Mouse (Mus musculus) urinary bladder, postnatal 14 days (tissue): Measurements from ENCODE around the gene Ccdc3.
"Not testable (repeated sequence)": the region's sequence is repeated elsewhere in the genome, so short reads cannot be mapped to it uniquely, and the experiment has no call there.

Experiments used
- DNase-seq: peaks from one replicate; pipeline ENCODE4 v3.0.0; 2021; ENCODE audit warnings: low spot score

Gene Ccdc3

DNA sequence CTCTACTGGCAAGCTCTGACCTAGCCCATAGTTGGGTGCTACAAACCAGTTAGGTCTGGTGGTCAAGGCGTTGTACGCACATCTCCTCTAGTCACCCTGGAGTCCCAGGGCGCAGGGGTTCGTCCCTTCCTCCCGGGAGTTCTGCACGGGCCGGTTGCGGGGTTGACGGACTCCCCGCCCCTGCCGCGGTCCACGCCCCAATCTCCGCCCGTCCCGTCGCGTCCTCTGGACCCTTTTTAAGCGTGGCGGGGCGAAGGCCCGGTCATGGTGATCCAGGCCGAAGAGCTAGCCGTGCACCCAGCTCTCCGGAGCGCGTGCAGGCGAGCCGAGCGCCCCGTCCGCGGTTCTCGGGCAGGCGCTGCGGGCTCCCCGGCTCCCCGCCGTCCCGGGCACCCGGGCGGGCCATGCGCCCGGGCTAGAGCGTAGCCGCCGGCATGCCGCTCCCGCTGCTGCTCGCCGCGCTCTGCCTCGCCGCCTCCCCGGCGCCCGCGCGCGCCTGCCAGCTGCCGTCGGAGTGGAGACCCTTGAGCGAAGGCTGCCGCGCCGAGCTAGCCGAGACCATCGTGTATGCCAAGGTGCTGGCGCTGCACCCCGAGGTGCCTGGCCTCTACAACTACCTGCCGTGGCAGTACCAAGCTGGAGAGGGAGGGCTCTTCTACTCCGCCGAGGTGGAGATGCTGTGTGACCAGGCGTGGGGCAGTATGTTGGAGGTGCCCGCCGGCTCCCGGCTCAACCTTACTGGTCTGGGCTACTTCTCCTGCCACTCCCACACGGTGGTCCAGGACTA lies at the start of gene Ccdc3:
Gene Ccdc3 (plus strand): TSS at position 277 of the 787 bp plus-strand sequence.
- peak; percentile 60 for DNase-seq

DNA sequence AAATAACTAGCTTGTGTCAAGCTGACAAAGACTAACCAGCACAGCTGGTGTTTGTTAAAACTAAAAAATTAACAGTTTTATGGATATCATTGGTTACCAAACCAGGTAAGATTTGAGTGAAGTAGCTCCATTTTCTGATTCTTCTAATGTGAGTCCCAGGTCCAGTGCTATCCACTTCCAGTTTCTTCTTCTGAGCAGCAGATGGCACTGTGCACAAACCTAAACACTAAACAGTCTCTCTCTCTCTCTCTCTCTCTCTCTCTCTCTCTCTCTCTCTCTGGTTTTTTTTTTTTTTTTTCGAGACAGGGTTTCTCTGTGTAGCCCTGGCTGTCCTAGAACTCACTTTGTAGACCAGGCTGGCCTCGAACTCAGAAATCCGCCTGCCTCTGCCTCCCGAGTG lies 47.2 kb upstream of the Ccdc3 start:
- not testable (repeated sequence) for DNase-seq

DNA sequence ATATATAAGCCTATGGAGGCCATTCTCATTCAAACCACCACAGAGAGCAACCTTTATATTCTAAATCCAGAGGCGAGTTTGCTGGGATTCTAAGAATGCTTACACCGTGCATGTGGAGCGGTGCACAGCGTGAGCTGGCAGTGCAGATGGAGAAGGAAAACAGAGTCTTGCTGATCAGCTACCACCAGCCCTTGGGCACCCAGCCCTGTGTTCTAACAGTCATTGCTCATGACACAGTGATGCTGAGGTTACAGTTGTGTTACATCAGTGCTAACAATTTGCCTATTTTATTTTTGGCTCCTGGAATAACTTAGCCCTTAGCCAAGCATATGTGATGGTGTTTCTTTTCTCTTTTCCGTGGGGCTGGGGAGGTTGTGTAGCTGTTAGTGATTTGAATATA lies 42.7 kb upstream of the Ccdc3 start:
- no peak for DNase-seq

DNA sequence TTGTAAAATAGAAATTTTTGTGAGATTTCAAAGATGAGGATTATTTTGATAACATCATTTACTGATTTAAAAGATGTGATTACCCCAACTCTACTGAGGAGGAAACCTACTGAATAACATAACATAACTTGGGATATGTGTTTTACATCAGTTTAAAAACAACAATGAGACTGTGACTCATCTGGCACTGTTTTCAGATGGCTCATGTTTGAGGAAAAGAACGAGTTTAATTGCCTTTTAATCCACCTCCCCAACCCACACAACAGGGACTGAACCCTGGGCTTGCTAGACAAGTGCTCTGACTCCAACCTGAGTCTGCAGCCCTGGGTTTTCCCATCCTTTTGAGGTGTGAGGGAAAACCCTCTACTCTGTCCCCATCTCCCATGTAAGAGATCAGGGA lies 42.3 kb upstream of the Ccdc3 start:
- no peak for DNase-seq

DNA sequence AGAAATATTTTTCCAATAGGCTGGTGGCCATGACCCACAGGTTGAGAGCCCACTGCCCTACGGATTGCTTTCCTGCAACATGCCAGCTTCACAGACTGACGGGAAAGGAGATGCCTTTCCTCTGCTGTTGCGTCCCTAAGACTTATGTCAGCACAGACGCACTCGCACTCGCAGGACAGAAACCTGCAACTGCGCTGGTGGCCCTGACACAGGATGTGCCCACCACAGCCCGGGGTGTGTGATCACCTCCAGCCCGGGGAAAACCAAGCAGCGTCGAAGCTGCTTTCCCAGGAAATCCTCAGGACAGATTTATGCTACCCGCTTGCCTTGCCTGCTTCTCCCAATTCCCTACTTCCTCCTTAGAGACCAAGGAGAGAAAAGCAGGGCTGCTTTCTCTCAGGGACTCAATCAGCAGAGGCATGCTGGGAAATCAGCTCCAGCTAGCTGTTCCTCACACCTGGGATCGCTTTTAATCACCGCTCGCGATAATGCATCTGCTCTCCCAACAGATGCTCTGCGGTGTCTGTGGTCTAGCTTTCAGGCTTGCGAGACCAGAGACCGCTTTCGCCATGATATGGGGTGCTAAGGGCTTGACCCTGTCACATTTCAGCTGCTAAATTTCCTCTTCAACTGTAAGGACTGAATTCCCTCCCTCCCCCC lies 39.7 kb upstream of the Ccdc3 start:
- no peak for DNase-seq

DNA sequence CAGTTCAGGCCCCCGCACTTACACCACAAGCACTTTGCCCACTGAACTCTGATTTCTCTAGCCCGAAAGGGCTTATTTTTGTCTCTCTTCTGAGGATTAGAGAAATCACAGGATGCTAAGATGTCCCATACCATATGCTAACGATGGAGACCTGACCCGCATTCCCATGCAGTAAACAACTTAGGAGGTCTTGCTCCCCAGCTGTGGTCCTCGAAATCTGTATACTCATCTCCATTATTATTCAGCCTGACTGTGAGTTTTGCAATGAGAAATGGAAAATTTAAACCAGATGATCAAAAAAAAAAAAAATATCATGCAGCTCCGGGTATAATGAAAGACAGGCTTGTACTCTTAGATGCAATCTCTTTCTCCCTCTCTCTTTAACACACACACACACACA lies 38.4 kb upstream of the Ccdc3 start:
- DNase-seq: no peak

DNA sequence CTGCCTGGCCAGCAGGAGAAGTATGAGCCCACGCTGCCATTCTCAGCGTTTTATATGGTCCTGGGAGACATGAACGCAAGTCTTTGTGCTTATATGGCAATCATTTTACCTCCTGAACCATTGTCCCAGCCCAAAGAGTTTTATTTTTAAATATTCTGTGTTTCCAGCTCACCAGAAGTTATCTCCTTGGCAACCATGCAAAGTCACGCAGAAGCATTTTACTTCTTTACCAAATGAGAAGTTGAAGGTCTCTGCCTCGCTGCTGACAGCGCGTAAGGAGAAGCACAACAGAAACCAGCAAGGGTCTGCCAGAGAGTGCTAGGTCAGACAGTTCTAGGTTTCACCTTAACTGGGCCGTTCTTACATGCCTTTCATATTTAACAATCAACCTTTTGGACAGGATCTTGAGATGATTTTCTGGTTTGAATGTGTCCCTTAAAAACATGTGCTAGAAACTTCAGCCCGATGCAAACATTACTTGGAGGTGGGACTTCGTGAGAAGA lies 35.8 kb upstream of the Ccdc3 start:
- DNase-seq: no peak

DNA sequence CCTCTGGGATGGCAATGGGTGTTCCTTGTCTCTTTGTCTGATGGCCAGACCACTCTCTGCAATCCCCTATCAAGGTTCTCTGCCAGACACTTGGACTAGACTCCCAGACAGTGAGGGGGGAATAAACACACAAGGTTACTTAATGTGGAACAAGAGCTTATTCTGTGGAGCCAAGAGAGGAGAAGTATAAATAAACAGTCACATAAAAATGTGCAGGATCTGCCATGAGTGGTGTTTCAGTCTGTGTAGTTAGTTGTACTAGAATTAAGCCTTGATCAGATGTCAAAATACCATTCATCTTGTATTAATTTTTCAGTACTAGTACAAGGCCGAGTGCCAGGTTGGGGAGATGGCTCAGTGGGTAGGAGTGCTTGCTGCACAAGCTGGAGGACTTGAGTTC lies 34.7 kb upstream of the Ccdc3 start:
- peak; percentile 28 for DNase-seq

DNA sequence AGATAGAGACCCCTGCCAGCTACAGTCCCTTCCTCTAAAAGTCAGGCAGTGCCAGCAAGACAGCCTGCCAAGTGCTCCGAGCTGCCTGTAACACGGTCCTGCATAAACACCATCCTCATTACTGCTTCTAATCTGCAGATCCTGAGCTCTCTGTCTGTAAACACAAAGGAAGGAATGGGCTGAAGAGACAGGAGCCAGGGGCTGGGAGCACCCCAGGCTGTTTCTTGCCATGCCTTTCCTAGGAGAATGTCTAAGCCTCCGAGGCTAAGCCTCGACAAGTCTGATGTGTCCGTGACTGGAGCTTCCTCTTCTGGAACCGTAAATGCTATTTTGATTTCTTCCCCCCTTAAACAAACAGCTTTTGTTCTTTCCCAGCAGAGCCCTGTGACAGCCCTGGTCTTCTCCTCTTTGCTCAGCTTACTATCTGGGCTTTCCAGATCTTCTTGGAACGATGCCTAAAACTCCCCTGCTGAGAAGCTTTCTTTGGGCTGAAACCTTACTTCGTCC lies 24.7 kb upstream of the Ccdc3 start:
- DNase-seq: no peak

DNA sequence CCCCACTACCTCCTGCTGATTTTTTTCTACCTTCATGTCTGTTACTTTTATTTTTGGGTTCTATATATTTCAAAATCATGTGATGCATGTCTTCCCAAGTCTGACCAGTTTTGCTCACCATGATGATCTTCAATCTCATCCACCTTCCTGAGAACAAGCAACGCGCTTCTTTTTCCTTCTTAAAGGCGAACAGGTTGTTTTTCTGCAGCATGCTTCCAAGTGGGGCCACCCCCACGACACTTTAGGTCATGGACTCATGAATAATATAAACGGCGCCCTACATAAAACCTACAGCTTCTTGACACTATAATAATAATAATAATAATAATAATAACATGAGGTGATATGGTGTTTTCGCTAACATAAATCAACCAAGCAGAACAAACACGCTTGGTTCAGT lies 23.2 kb upstream of the Ccdc3 start:
- DNase-seq: no peak

DNA sequence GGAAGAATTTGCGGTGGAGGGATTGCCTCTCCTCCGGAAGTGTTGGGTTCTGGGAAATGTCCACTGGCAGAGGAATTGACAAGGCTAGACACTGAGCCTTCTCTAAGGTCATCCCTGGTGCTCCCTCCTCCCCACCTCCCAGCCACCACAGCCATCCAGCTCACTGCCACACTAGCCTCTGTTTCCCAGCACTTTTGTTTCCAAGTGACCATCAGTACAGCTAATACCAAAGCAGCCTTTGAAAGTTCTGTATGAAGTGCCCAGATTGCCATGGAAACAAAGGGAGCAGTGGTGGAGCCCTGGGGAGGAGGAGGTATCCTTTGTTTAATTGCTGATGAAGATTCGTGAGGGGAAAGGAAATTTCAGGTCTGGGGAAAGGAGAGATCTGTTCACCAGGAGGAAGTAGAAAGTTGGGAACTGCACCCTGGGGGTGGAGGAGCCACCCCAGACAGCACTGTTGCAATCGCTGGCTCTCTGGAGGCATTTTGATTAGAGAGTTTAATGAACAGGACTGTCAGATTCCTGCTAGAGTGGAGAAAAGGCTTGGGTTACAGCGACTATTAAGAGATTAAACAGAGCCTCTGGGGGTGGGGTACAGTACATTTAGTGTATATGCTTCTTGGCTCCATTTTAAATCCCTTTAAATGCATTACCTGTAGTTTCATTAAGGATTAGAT lies 20.6 kb upstream of the Ccdc3 start:
- DNase-seq: no peak

DNA sequence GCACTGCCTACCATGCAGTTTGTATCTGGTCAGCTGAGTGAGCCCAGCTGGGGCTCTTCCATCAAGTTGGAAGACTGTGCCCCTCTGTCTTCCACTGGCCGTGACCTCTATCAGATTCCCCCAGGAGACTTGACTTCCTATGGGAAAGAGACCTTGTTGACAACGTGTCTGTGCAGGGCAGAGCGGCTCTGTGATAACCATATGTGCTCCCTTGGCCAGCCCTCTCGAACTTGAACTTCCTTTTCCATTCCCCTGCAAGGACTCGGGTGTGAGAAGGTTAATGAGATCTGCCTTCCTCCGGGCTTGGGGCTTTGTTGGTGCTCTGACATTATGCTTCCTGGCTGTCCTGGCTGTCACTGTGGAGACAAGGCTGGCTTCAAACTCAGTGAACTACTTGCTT lies 12.1 kb upstream of the Ccdc3 start:
- DNase-seq: no peak

DNA sequence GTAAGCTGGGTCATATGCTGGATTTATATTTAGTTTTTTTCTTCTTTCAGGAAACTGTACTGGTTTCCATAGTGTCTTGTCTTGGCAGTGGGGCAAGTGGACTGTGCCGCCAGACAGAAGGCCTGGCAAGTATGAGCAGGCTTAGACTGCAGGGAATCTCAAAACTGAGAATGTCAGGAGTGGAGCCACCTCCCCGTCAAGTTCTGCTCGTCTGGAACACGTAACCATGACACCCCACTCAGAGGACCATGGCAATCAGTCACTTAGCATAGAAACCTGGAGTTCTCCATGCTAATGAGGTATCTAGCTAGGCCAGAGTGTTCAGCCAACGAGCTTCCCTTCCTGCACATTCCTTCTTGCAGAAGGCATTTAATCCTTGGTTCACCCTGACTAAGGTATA lies 10.2 kb upstream of the Ccdc3 start:
- DNase-seq: no peak

DNA sequence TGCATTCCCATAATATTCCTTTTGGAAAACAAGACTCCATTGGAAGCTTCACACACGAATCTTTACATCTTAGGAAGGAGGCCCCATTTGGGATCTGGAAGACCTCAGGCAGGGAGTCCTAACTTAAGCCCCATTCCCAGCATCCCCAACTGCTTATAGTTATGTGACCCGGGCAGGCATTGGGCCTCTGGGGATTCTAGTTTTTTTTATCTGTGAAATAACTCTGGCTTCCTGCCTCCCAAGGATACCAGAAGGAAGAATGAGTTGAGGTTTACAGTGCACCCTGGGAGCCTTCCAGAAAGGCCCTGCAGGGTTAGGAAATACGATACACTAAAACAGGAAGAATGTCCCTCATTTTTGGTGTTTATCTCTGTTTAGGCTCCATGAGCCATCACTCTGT lies 8.5 kb upstream of the Ccdc3 start:
- no peak for DNase-seq

DNA sequence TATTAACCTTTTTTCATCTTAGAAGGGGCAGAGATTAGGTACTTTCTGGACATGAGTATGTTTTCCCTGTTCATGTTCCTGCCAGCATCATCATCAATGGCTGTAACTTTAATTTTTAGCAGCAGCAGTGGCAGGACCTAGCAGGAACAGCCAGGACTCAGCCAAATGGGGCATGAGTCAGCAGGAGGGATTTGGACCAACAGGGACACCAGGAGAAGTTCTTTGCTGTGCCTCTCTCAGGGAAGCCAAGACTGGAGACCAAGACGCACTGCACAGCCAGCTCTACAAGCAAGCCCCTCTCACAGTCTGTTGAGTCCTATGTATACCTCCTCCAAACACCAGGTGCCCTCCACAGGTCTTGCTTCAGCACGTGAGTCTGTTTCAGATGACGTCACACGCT lies 5.5 kb upstream of the Ccdc3 start:
- DNase-seq: no peak

DNA sequence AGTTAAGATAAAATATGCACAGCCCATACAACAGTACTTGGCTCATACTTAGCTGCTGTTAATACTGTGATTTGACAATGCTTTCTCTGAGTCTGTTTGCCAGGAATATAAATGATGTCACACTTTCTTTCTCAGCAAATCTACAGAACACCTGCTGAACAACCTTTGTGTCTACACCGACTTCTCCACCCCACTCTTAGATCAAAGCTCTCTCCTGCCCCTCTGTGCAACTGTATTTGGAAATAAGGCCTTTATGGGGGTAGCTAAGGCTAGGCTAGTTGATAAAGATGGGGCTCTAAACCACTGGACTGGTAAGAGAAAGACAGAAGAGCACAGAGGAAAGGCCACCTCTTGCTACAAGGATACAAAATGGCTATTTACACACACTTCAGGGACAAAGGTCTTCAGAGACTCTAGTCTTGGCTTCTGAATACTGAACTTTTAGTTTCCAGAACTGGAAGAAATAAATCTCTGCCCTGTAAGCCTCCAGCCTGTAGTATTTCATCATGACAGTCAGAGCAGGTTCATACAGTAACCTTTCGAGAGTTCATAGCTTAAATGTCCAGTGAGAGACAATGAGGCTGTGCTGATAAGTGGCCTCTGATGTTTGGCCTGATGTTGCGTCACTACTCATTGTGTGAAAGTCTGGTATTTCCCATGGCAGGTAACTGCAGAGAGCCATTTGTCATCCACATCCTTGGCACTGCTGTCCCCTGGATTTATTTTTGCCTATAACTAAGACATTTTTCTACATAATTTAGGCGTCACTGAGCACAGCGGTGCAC lies 2.4 kb upstream of the Ccdc3 start:
- no peak for DNase-seq

DNA sequence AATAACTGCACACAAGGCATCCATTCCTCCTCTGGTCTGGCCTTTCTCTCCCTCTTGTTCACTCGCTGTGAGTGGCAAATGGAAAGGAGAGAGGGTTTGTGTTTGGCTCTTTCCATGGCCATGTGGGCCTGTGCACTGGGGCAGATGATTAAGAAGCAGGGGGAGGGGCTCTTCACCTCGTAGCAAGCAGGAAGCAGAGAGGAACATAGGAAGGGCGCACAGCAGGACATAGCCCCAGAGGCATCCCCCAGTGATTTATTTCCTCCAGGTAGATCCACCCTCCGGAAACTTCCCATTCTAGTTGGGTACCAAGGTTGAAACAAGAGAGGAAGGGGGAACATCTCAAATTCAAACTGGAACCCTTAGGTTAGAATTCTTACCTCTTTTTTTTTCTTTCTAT lies 2.4 kb downstream of the Ccdc3 start:
- DNase-seq: no peak

DNA sequence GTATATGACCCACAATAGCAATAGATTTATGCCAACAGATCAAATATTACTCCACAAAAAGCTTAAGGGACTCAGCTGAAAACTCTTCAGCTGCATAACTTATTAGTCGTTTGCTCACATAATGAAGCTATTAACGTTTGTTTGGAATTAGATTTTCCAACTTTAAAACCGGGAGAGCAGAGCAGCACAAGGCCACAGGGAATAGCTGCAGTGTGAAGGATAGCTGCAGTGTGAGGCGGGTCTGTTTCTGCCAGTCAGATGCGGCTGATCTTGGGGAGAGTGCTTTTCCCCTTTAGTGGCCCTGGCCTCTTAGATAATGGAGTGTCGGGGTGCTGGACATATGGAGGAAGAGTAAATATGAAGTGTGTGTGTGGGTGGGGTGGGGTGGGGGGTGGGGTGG lies 6.9 kb downstream of the Ccdc3 start:
- no peak for DNase-seq

DNA sequence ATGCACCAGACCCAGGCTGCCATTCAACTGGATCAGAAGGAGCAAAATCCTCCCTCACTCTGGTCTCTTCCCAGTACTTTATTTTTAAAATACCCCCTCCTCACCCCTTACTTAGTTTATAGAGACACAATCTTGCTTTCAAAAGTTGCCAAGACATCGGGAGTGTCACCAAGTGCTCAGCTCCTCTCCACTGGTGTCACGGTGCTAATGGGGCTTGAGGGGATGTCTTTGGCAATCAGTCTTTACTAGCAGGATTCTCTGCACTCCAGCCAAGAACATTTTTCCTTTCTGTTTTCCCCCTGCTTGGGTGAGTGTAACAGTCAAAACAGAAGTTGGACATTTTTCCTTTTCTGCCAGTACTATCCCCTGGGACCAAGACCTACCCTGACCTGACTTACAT lies 10.3 kb downstream of the Ccdc3 start:
- DNase-seq: no peak

DNA sequence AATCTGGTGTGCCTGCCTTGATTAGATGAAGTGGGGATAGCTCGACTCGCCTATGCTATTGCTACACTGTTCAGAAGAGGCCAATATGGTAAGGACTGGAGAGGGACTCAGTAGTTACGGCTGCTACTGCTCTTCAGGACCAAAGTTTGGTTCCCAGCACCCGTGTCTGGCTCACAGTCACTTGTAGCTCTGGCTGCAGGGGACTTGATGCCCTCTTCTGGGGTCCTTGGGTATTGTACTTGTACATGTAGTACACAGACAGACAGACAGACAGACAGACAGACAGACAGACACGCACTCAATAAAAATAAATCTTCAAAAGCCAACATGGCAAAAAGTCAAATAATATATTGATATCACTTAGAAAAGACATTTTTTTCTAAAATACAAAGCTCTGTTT lies 17.1 kb downstream of the Ccdc3 start:
- no peak for DNase-seq

DNA sequence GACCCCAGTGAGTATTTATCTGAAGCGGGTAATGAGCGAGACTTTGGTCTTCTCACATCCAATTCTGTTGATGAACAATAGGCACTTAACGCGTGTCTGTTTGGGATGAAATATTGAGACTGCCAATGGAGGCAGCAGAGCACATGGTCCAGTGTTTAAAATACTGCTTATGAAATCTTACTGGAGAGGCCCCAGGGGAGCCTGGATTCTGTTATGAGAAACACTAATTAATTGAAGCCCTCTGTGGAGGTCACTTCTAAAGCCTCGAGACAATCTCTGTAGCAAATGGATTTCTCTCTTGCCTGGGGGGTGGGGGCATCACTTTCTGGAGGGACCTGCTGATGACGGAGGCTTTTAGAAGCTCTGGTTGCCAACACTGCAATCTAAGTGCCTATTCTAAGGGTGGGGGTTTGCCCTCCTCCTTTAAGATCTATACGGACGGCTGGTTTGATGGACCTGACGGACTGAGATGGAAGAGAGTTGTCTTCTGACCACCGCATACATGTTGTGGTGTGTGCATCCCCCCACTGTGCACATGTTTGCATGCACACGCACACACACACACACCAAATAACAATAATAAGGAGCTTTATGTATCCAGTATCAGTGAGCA lies 22.8 kb downstream of the Ccdc3 start:
- no peak for DNase-seq
